Mouse (Mus musculus) brain, embryonic 14.5 days (tissue): ENCODE results near the gene Pid1.

Source experiments
- CTCF ChIP-seq: fragments of 200-500 bp; IDR thresholded peaks from 2 replicates; pipeline ENCODE4 v1.5.1; 2012; ENCODE audit warnings: inconsistent platforms, mild to moderate bottlenecking, moderate library complexity, borderline replicate concordance; ENCODE audit not compliant: insufficient read depth, insufficient read length; ENCODE audit errors: extremely low read depth
- POLR2A ChIP-seq: fragments of 200-500 bp; IDR thresholded peaks from 2 replicates; pipeline ENCODE4 v1.6.1; 2012; ENCODE audit warnings: mild to moderate bottlenecking, inconsistent platforms, borderline replicate concordance; ENCODE audit not compliant: poor library complexity, insufficient read depth, insufficient read length, severe bottlenecking; ENCODE audit errors: extremely low read depth

GRCm38 (mm10) chr1:84141561-84141960 is 222.4 kb downstream of the Pid1 start:
- TF ChIP-seq POLR2A (no peak), CTCF (no peak)
